Mouse (Mus musculus) T-helper 17 cell (primary cell): ENCODE results near the gene Abat.

Source experiments
- in situ Hi-C, 2 experiments: fragments of 300-600 bp; cut with MboI, MseI; formaldehyde crosslinking; loops; 1 replicate in 1 of 2; 2 replicates in 1 of 2; pipeline ENCODE4 v1.15.1; 2025; ENCODE audit warnings: high pct_unique_total_duplicates in 2 of 2

Abat gene

DNA sequence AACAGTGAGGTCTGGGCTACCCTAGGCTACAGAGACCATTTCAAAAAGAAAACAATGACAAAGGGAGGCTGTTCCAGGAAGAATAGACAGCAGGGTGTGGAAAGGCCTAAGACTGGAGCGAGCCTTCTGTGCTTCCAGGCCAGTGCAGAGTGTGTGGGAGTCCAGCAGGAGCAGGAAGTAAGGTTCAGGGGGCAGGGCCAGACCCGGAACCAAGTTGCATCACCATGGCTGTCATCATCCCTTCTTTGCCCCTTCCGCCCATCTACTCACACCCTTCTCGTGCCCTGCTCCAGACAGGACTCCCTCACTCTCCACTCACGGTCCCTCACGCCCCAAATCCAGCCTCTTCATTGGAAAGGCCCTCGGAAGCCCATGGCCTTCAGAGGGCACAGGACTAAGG, 154.0 kb downstream of the Abat start:
- in situ Hi-C loops = no loop called here

DNA sequence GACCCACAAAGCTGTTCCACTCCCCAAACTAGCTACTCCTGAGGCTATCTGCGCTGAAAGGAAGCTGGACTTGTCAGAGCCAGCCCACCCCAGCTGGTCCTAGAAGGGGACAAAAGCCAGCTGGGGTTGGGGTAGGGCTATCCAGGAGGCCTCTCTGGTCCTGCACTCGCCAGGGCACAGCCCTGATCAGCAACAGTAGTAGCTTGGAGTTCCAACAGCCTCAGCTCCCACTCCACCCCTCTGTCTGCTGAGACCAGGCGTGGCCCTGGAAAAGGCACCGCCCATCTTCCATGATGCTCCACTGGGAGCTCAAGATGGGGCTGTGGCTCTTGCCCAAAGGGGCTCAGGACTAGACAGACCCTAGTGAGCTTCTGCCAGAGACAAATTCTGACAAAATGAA, 154.6 kb downstream of the Abat start:
- in situ Hi-C loops = no loop called here

DNA sequence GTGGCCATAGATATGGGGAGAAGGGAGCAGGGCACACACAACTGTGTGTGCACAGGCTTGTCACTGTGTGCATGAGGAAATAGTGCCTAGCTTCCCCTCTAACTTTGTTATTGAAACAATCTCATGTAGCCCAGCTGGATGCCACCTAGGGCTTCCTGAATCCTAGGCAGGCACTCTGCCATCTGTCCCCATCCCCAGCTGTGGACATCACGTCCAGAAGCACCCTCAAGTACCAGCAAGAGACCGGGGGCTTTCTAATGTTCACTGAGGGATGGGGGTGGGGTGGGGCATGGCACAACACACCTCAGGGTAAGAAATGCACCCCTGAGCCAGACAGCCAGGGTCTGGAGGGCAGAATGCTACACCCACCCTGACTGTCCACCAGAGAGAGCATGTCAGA, 155.2 kb downstream of the Abat start:
- in situ Hi-C loops = no loop called here

DNA sequence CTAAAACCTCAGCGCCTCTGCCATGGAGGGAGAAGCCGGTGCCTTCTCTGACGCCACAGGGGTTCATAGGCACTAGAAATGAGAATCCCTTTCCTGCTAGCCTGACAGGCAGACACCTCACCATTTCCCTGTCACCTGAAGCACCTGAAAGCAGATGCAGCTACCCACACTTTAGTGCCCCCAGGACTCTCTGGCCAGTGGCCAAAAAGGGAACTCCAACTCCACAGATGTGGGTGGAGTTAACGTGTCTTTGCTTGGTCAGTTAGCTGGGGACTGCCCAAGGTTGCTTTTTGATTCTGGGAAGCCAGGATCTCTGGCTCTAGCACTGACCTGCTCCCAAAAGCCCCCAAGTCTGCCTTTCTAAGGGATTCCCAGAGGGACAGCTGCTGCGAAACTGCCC, 156.2 kb downstream of the Abat start:
- in situ Hi-C loops = no loop called here

DNA sequence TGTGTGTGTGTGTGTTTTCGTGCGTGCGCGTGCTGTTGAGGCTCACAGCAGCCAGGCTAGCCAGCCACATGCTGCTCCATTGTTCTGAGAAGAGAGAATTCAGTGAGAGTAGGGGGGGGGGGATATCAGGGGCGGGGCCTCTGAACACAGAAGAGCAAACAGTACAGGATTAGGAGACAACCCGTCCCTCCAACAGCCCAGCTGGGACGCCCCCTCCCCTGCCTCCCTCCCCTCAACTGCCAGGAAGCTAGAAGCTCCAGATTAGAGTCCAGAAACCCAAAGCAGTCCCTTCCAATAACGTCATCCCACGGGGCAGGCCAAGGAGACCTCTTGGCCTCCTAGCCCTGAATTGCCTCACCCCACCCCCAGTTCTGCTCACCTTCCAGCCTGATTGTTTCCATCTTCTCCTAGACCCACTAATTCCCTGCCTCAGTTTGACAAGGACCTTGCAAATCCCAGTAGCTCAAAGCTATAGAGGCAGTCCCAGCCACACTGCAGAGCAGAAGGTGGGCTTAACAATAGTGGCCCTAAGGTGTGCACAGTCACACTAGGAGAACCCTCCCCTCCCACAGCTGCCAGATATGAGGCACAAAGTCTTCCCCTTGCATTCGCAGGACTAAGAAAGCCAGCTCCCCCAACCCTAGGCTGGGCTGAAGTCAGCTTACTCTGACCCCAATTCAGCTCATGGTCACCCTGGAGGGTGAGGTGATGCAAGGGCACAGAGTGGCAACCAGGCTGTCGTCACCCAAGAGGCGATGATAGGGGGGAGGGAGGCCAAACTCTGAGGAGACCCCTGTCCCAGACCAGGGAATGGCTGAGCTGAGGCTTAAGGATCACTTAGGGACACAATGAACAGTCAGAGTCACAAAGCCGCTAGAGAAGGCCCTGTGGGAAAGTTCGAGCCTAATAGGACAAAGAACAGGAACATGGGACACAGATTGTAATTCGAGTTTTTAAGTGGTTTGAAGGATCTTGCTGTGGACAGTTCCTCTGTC, 157.1 kb downstream of the Abat start:
- in situ Hi-C loops = no loop called here
